Mouse (Mus musculus) heart, embryonic 10.5 days (tissue): ENCODE measurements at regions not wholly inside any gene's neighbourhood (a gene's known extent, or its start where the extent isn't known, plus 50 kb on each side); places are given as distances from the start of the nearest gene placed in this dataset.

Source experiments
- DNase-seq: peaks from one replicate; pipeline ENCODE4 v3.0.0-alpha.2; 2017; ENCODE audit warnings: low spot score
- H3K27ac ChIP-seq: fragments of 300-500 bp; sonication (generic); 2 replicates; pipeline ENCODE4 v1.5.1; 2016; ENCODE audit warnings: mild to moderate bottlenecking
- H3K27me3 ChIP-seq: fragments of 300-500 bp; sonication (generic); 2 replicates; pipeline ENCODE4 v1.6.1; 2016; ENCODE audit warnings: mild to moderate bottlenecking; ENCODE audit not compliant: poor library complexity, insufficient read depth, severe bottlenecking
- H3K36me3 ChIP-seq: fragments of 300-500 bp; sonication (generic); 2 replicates; pipeline ENCODE4 v1.6.1; 2016; ENCODE audit warnings: mild to moderate bottlenecking, moderate library complexity
- H3K4me1 ChIP-seq: fragments of 300-500 bp; sonication (generic); 2 replicates; pipeline ENCODE4 v1.6.1; 2016; ENCODE audit warnings: mild to moderate bottlenecking
- H3K4me3 ChIP-seq: fragments of 300-500 bp; sonication (generic); 2 replicates; pipeline ENCODE4 v1.5.1; 2016; ENCODE audit warnings: mild to moderate bottlenecking, moderate library complexity
- H3K9me3 ChIP-seq: fragments of 300-500 bp; sonication (generic); 2 replicates; pipeline ENCODE4 v1.6.1; 2016; ENCODE audit warnings: mild to moderate bottlenecking, moderate library complexity
- WGBS: fragments of 180-500 bp; shearing (Covaris S2); methylation state at CpG from one replicate; pipeline ENCODE4 v1.1.7; 2016; 5-methylcytosine and 5-hydroxymethylcytosine counted together

GRCm38 (mm10) chr11:18437834-18438611, 484.3 kb upstream of the Etaa1 start:
- Histone ChIP-seq H3K9me3 (no peaks in the 10 kb centered on the region), H3K4me1 (no peaks in the 10 kb centered on the region; the same call in 1 of the 2 replicates), H3K36me3 (no peaks in the 10 kb centered on the region), H3K27me3 (no peaks in the 10 kb centered on the region), H3K4me3 (no peak overlapping the region), H3K27ac (no peak overlapping the region)
- no peak for DNase-seq
- 65% methylated on average over 6 of the region's 6 CpGs for WGBS

DNA sequence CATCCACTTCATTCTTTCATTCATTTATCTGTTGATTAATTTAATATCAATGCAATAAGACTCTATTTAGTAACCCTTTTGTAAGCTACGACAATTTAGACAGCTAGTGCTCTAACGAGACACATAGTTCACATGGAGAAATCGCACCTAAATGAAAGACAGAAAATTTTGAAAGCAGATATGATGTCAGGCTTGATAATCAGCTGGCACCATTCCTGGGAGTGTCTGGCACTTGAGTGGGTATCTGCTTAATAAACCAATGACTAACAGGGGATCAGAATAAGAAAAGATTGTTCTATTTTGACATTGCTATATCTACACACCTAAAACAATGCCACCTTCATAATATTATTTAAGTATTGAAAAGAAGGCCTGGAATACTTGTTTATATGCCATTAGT, 467.4 kb upstream of the Etaa1 start:
- H3K4me3 ChIP-seq: no peak overlapping the region
- no peak for DNase-seq
- no peaks in the 10 kb centered on the region for H3K9me3 ChIP-seq
- H3K27me3 ChIP-seq: no peaks in the 10 kb centered on the region
- no peaks in the 10 kb centered on the region for H3K36me3 ChIP-seq
- WGBS: 83% methylated on average over 3 of the region's 3 CpGs
- no peaks in the 10 kb centered on the region for H3K4me1 ChIP-seq
- H3K27ac ChIP-seq: no peak overlapping the region

DNA sequence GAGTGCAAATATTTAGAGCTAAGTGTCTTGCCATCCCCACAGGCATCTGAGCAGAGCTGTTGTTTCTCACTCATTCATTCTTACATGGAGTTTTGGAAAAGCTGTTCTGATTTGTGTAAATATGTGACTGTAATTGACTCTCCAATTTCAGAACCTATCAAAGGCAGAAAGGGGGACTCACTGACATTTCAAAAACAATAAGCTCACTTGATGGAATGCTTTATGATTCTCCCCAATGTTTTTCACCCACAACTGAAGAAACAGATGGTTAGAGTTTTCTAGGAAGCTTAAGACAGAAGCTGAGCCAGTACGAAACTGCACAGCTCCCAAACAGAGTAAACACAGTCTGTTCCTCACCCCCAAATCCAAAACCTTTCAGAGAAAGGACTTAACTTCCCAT, 460.1 kb upstream of the Etaa1 start:
- WGBS: 82% methylated on average over 1 of the region's 1 CpGs
- Histone ChIP-seq H3K27ac (no peak overlapping the region), H3K9me3 (no peaks in the 10 kb centered on the region), H3K36me3 (no peaks in the 10 kb centered on the region), H3K27me3 (no peaks in the 10 kb centered on the region), H3K4me1 (no peaks in the 10 kb centered on the region), H3K4me3 (no peak overlapping the region)
- DNase-seq: no peak

- no peak overlapping the region for H3K27ac ChIP-seq
- no peak overlapping the region for H3K4me3 ChIP-seq
- DNase-seq: no peak
- no peaks in the 10 kb centered on the region for H3K27me3 ChIP-seq
- no peaks in the 10 kb centered on the region for H3K4me1 ChIP-seq
- 85% methylated on average over 8 of the region's 8 CpGs for WGBS
- H3K36me3 ChIP-seq: no peaks in the 10 kb centered on the region
- H3K9me3 ChIP-seq: no peaks in the 10 kb centered on the region
These were observed 454.5 kb upstream of the Etaa1 start for GRCm38 (mm10) chr11:18408071-18408752.

DNA sequence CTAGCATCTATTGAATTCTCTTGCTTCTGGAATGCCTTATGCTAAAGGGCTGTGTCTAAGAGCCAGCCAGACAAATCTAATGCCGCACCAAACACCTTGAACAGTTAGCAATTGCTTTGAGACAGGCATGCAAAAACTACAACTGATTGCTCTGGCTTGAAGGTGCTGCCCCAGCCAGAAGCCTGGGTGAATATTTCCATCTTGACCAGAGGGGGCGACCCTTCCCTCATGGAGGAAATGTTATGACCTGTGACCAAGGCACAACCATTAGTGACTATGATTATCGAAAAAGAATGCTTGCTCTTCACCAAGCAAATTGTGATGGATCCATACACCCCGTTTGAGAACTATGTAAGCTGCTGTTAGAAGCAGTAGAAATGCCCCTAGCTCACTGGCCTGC, 445.9 kb upstream of the Etaa1 start:
- no peak overlapping the region for H3K27ac ChIP-seq
- no peak overlapping the region for H3K4me3 ChIP-seq
- H3K36me3 ChIP-seq: no peaks in the 10 kb centered on the region
- H3K4me1 ChIP-seq: no peaks in the 10 kb centered on the region
- H3K27me3 ChIP-seq: no peaks in the 10 kb centered on the region
- no peak for DNase-seq
- WGBS: 57% methylated on average over 4 of the region's 4 CpGs
- no peaks in the 10 kb centered on the region for H3K9me3 ChIP-seq

DNA sequence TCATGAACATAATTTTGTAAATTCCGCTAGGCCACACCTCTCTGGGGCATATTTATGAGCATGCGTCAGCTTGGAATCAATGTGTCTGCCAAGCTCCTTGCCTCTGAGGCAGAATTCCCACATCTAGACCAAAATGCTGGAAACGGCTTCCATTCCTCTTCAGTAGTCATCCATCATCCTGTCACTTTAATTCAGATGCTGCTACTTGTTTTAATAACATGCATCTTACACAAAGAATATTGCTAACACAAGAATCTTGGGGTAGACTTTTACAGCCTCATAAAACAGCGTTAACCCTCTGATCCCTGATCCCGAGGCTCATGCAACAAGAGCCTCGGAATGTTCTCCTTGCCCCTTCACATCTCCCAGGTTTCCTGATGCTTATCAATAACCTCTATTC, 442.7 kb upstream of the Etaa1 start:
- H3K36me3 ChIP-seq: no peaks in the 10 kb centered on the region
- no peaks in the 10 kb centered on the region for H3K9me3 ChIP-seq
- no peaks in the 10 kb centered on the region for H3K4me1 ChIP-seq
- no peaks in the 10 kb centered on the region for H3K27me3 ChIP-seq
- WGBS: 73% methylated on average over 6 of the region's 6 CpGs
- no peak overlapping the region for H3K4me3 ChIP-seq
- DNase-seq: no peak
- H3K27ac ChIP-seq: no peak overlapping the region

- Histone ChIP-seq H3K36me3 (no peaks in the 10 kb centered on the region), H3K9me3 (no peaks in the 10 kb centered on the region), H3K4me1 (no peaks in the 10 kb centered on the region), H3K4me3 (no peak overlapping the region), H3K27me3 (no peaks in the 10 kb centered on the region), H3K27ac (no peak overlapping the region)
- no peak for DNase-seq
- WGBS: 82% methylated on average over 4 of the region's 4 CpGs
These were observed 442.0 kb upstream of the Etaa1 start for GRCm38 (mm10) chr11:18395631-18396030.

- H3K4me1 ChIP-seq: 0 out of 2 replicates have a peak, but pooled peaks cover 5% of the 10 kb centered on the region
- H3K36me3 ChIP-seq: no peaks in the 10 kb centered on the region
- H3K4me3 ChIP-seq: no peak overlapping the region
- no peak for DNase-seq
- H3K27me3 ChIP-seq: no peaks in the 10 kb centered on the region
- no peak overlapping the region for H3K27ac ChIP-seq
- WGBS: 84% methylated on average over 6 of the region's 6 CpGs
- H3K9me3 ChIP-seq: no peaks in the 10 kb centered on the region
These were observed 419.2 kb upstream of the Etaa1 start for GRCm38 (mm10) chr11:18372813-18373332.

DNA sequence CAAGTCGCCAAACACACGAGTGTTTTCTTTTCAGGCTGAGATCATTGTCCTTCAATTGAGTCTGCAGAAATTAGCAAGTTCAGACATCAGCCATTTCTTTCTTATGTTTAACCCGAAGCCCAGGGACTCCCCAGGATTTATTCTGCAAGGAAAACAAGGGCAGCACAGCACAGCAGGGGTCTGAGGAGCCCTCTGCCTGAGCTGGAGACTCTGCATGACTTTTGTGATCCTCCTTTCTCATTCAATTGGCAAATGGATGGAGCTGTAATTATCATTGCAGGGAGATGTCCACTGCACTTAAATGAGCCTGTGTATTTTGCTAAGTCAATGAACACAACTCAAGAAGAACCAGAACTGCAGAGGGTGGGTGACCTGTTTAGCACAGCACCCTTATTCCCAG, 417.6 kb upstream of the Etaa1 start:
- Histone ChIP-seq H3K27ac (no peak overlapping the region), H3K4me3 (no peak overlapping the region), H3K36me3 (no peaks in the 10 kb centered on the region), H3K9me3 (no peaks in the 10 kb centered on the region), H3K4me1 (0 out of 2 replicates have a peak, but pooled peaks cover 5% of the 10 kb centered on the region), H3K27me3 (no peaks in the 10 kb centered on the region)
- no peak for DNase-seq
- 22% methylated on average over 3 of the region's 3 CpGs for WGBS

GRCm38 (mm10) chr11:18370861-18371260, 417.2 kb upstream of the Etaa1 start:
- no peaks in the 10 kb centered on the region for H3K36me3 ChIP-seq
- 42% methylated on average over 3 of the region's 3 CpGs for WGBS

GRCm38 (mm10) chr11:18354866-18355265, 401.2 kb upstream of the Etaa1 start:
- WGBS: 49% methylated on average over 3 of the region's 3 CpGs

More at GRCm38 (mm10) chr11:18370861-18371260, 417.2 kb upstream of the Etaa1 start:
- DNase-seq: no peak
- Histone ChIP-seq H3K4me3 (no peak overlapping the region), H3K27ac (no peak overlapping the region), H3K27me3 (no peaks in the 10 kb centered on the region), H3K4me1 (0 out of 2 replicates have a peak, but pooled peaks cover 5% of the 10 kb centered on the region), H3K9me3 (no peaks in the 10 kb centered on the region)

GRCm38 (mm10) chr11:18354156-18354555, 400.5 kb upstream of the Etaa1 start:
- DNase-seq: no peak

More at GRCm38 (mm10) chr11:18354866-18355265, 401.2 kb upstream of the Etaa1 start:
- Histone ChIP-seq H3K4me3 (no peak overlapping the region), H3K9me3 (no peaks in the 10 kb centered on the region), H3K36me3 (no peaks in the 10 kb centered on the region), H3K27ac (no peak overlapping the region), H3K4me1 (no peaks in the 10 kb centered on the region), H3K27me3 (no peaks in the 10 kb centered on the region)
- no peak for DNase-seq

DNA sequence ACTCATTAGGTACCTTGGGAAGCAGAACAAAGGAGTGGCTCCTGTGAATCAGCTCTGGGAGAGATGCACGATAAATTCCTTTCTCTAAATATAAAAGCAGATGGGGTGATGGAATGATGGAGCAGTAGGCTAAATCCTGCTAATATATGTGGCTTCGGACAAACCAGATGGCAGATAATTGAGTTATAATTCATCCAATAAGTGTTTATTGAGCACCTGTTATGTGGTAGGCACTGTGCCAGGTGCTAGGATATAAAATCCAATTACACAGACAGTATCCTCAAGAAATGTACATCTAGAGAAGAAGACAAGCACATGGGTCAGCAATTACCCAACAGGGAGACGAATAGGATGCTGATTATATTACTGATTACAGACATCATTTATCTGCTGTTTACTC, 394.2 kb upstream of the Etaa1 start:
- no peak for DNase-seq
- H3K27ac ChIP-seq: no peak overlapping the region
- H3K4me1 ChIP-seq: no peaks in the 10 kb centered on the region
- no peaks in the 10 kb centered on the region for H3K27me3 ChIP-seq
- no peak overlapping the region for H3K4me3 ChIP-seq
- no peaks in the 10 kb centered on the region for H3K9me3 ChIP-seq
- WGBS: 81% methylated on average over 3 of the region's 3 CpGs
- no peaks in the 10 kb centered on the region for H3K36me3 ChIP-seq

More at GRCm38 (mm10) chr11:18354156-18354555, 400.5 kb upstream of the Etaa1 start:
- Histone ChIP-seq H3K4me3 (no peak overlapping the region), H3K9me3 (no peaks in the 10 kb centered on the region), H3K4me1 (no peaks in the 10 kb centered on the region), H3K27ac (no peak overlapping the region), H3K27me3 (no peaks in the 10 kb centered on the region), H3K36me3 (no peaks in the 10 kb centered on the region)
- 79% methylated on average over 4 of the region's 4 CpGs for WGBS
